Mouse (Mus musculus) liver, embryonic 14.5 days (tissue): Measurements from ENCODE around the gene Ptgs1. TPM values are rescaled to one million over a fixed set of nuclear protein-coding genes. Genes with fewer than 3 reads are reported as not detected.

Experiments
- ATAC-seq: fragments of 200-750 bp; cut with Nextera tagmentation; 2 replicates; pipeline ENCODE4 v1.8.0; 2017; ENCODE audit warnings: moderate number of reproducible peaks, mild to moderate bottlenecking, moderate library complexity; ENCODE audit not compliant: insufficient read depth
- DNase-seq, 3 experiments: peaks; one replicate each; pipeline ENCODE4 v3.0.0-alpha.2; 2012 to 2013; ENCODE audit warnings: low read depth in 3 of 3, low spot score in 3 of 3
- H3K27ac ChIP-seq: fragments of 300-500 bp; sonication (generic); 2 replicates; pipeline ENCODE4 v1.5.1; 2014; ENCODE audit warnings: moderate library complexity, mild to moderate bottlenecking, control low read depth, inconsistent platforms
- H3K27me3 ChIP-seq: fragments of 300-500 bp; sonication (generic); 2 replicates; pipeline ENCODE4 v1.6.1; 2014; ENCODE audit warnings: mild to moderate bottlenecking, low read length, moderate library complexity; ENCODE audit not compliant: control insufficient read depth, insufficient read depth
- H3K36me3 ChIP-seq: fragments of 300-500 bp; sonication (generic); replicated peaks from 2 replicates; pipeline ENCODE4 v1.6.1; 2014; ENCODE audit warnings: low read depth; ENCODE audit not compliant: control insufficient read depth, insufficient read depth
- H3K4me1 ChIP-seq, 2 experiments: fragments of 200-500 bp in 1 of 2; fragments of 300-500 bp in 1 of 2; sonication (generic) in 1 of 2; replicated peaks; 2 replicates each; pipeline ENCODE4 v1.6.1; 2012 to 2014; ENCODE audit warnings: antibody characterized with exemption in 1 of 2, inconsistent platforms in 1 of 2, low read length in 1 of 2; ENCODE audit not compliant: control insufficient read depth in 2 of 2, insufficient read depth in 2 of 2
- H3K4me2 ChIP-seq: fragments of 300-500 bp; sonication (generic); 2 replicates; pipeline ENCODE4 v1.6.1; 2014; ENCODE audit warnings: low read depth, mild to moderate bottlenecking, control low read depth, moderate library complexity
- H3K4me3 ChIP-seq, 2 experiments: fragments of 200-500 bp in 1 of 2; fragments of 300-500 bp in 1 of 2; sonication (generic) in 1 of 2; 2 replicates each; pipeline ENCODE4 v1.5.1; 2012 to 2014; ENCODE audit warnings: low read depth in 2 of 2, low read length in 2 of 2, mild to moderate bottlenecking in 2 of 2, control low read depth in 1 of 2, inconsistent platforms in 1 of 2, moderate library complexity in 1 of 2; ENCODE audit not compliant: insufficient read depth in 1 of 2
- H3K9ac ChIP-seq: fragments of 300-500 bp; sonication (generic); replicated peaks from 2 replicates; pipeline ENCODE4 v1.6.1; 2014; ENCODE audit warnings: mild to moderate bottlenecking, control low read depth, moderate library complexity
- H3K9me3 ChIP-seq: fragments of 300-500 bp; sonication (generic); 2 replicates; pipeline ENCODE4 v1.6.1; 2016; ENCODE audit warnings: low read length, mixed read lengths; ENCODE audit not compliant: control insufficient read depth
- CTCF ChIP-seq: IDR thresholded peaks from 2 replicates; pipeline ENCODE4 v1.5.1; 2016; ENCODE audit warnings: antibody characterized with exemption, low read depth, control low read depth
- EP300 ChIP-seq: IDR thresholded peaks from 2 replicates; pipeline ENCODE4 v1.6.1; 2016; ENCODE audit warnings: antibody characterized with exemption, low read depth
- WGBS: fragments of 180-500 bp; shearing (Covaris S2); extraction: QIAGEN DNeasy Blood & Tissue Kit; methylation state at CpG from one replicate; pipeline ENCODE4 v1.1.7; 2014; ENCODE audit not compliant: insufficient replicate concordance; 5-methylcytosine and 5-hydroxymethylcytosine counted together
- polyA plus RNA-seq, 2 experiments: library from polyadenylated mRNA; depleted of rRNA in 1 of 2; stranded (reverse) in 1 of 2; unstranded in 1 of 2; fragments of >200 nt; fragmentation: Nextera tagmentation in 1 of 2; extraction: Ambion mirVana in 1 of 2; gene quantifications; 2 replicates each; pipeline versions ENCODE4 v1.2.1 to v1.2.3; 2012 to 2014

Ptgs1 gene
- polyA plus RNA-seq, 2 experiments = 9.9 to 16.4 TPM

DNA sequence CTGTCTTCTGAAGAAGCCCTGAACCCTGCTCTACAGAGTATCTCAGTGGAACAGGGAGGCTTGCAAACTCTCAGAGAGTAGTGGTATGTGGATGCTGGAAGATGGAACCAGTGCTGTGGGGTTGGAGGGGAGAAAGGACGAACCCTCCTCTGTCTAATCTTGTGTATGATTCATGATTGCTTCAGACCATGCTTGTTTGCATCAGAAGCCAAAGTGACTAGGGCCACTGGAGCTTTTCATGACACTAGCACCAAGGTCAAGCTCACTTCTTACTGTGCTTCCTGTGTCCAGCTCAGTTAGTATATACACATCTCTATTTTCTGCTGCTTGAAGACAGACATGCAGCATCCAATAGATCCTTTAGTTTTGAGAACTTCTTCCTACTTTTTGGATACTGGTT, 50.9 kb downstream of the Ptgs1 start:
- Histone ChIP-seq H3K9me3 (no peaks in the 10 kb centered on the region), H3K9ac (no peak overlapping the region), H3K4me2 (no peak overlapping the region), H3K4me1 (no peaks in the 10 kb centered on the region), H3K27ac (no peak overlapping the region), H3K27me3 (no peaks in the 10 kb centered on the region), H3K4me3 (no peak overlapping the region), H3K36me3 (no peaks in the 10 kb centered on the region)
- no peak for TF ChIP-seq CTCF
- no peak for TF ChIP-seq EP300
- no peak for DNase-seq
- no peak for ATAC-seq
- 35% methylated on average over 1 of the region's 1 CpGs for WGBS

DNA sequence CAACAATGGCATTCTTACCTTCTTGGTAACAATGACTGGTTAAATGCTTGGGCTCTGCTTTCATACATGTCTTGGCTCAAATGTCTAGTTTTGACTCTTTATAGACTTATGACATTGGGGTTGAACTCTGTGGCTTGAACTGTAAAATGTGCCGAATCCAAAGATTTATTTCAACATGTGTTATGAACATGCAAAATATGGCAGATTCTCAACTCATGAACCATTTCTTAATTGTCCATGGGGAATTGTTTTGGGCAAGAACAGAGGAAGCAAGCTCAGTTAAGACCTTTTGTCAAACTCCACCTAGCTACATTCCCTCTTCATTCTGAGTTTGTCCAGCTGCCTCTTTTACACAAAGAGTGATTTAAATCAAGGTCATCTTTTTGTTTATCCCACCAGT, 52.1 kb downstream of the Ptgs1 start:
- H3K4me1 ChIP-seq = no peaks in the 10 kb centered on the region
- no peak for DNase-seq

More for the DNA sequence above, 52.1 kb downstream of the Ptgs1 start:
- Histone ChIP-seq H3K4me3 (no peak overlapping the region), H3K36me3 (no peaks in the 10 kb centered on the region), H3K9me3 (no peaks in the 10 kb centered on the region), H3K27me3 (no peaks in the 10 kb centered on the region), H3K4me2 (no peak overlapping the region), H3K9ac (no peak overlapping the region), H3K27ac (no peak overlapping the region)
- ATAC-seq = no peak
- TF ChIP-seq CTCF = no peak
- WGBS = 52% methylated on average over 1 of the region's 1 CpGs

Other genes starting within 250 kb of the Ptgs1 start
- 45.4 and 56.1 TPM in 2 replicates for gene Ndufa8, start 181.0 kb upstream of the Ptgs1 start, polyA plus RNA-seq (2012; rRNA removed)
- 127 and 128 TPM in 2 replicates for gene Ndufa8, start 181.0 kb upstream of the Ptgs1 start, polyA plus RNA-seq (2014; fragmentation: Nextera tagmentation; extraction: Ambion mirVana)
- not detected in 2 replicates for gene Morn5, start 181.0 kb upstream of the Ptgs1 start, polyA plus RNA-seq (2012; rRNA removed)
- gene Morn5, start 181.0 kb upstream of the Ptgs1 start, polyA plus RNA-seq (2014; fragmentation: Nextera tagmentation; extraction: Ambion mirVana) = not detected in 2 replicates
- gene Lhx6, start 125.0 kb upstream of the Ptgs1 start, polyA plus RNA-seq (2012; rRNA removed) = 0.21 and 0.22 TPM in 2 replicates
- gene Lhx6, start 125.0 kb upstream of the Ptgs1 start, polyA plus RNA-seq (2014; fragmentation: Nextera tagmentation; extraction: Ambion mirVana) = 0.19 and 0.22 TPM in 2 replicates
- 5.3 and 9.1 TPM in 2 replicates for gene Mrrf, start 94.0 kb upstream of the Ptgs1 start, polyA plus RNA-seq (2012; rRNA removed)
- gene Mrrf, start 94.0 kb upstream of the Ptgs1 start, polyA plus RNA-seq (2014; fragmentation: Nextera tagmentation; extraction: Ambion mirVana) = 17.8 and 25.8 TPM in 2 replicates
- gene Rbm18, start 93.7 kb upstream of the Ptgs1 start, polyA plus RNA-seq (2012; rRNA removed) = 7.8 and 10.2 TPM in 2 replicates
- 20.6 and 22.8 TPM in 2 replicates for gene Rbm18, start 93.7 kb upstream of the Ptgs1 start, polyA plus RNA-seq (2014; fragmentation: Nextera tagmentation; extraction: Ambion mirVana)
- not detected in 2 replicates for gene Olfr338, start 143.1 kb downstream of the Ptgs1 start, polyA plus RNA-seq (2012; rRNA removed)
- gene Olfr338, start 143.1 kb downstream of the Ptgs1 start, polyA plus RNA-seq (2014; fragmentation: Nextera tagmentation; extraction: Ambion mirVana) = not detected in 2 replicates
- gene Olfr339, start 188.5 kb downstream of the Ptgs1 start, polyA plus RNA-seq (2012; rRNA removed) = not detected in 2 replicates
- gene Olfr339, start 188.5 kb downstream of the Ptgs1 start, polyA plus RNA-seq (2014; fragmentation: Nextera tagmentation; extraction: Ambion mirVana) = not detected in 2 replicates
- not detected in 2 replicates for gene Olfr340, start 222.2 kb downstream of the Ptgs1 start, polyA plus RNA-seq (2012; rRNA removed)
- not detected in 2 replicates for gene Olfr340, start 222.2 kb downstream of the Ptgs1 start, polyA plus RNA-seq (2014; fragmentation: Nextera tagmentation; extraction: Ambion mirVana)